Mouse (Mus musculus): ENCODE data around the gene Gm9507. TPM values are rescaled to one million over a fixed set of nuclear protein-coding genes. Genes with fewer than 3 reads are reported as not detected.

Gm9507 gene
- not detected in 2 replicates for polyA plus RNA-seq (2012)

DNA sequence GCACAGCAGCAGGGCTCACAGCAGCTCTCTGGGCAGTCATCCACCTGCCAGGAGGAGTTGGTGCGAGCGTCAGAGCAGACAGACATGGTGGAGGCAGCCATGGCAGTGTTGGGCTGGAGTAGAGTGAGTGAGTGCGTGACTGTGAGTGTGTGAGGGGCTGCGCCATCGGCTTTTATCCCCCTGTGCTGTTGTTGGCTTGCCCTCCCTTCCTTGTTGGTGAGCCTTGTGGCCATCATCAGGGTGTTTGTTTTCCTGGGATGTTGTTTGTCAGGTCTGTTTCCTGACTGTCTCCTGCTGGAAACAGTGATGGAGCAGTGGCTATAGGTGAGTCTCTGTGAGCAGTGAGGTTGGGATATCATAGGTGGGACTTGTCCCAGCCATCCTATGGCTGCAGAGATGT lies at the start of gene Gm9507:
TSS of gene Gm9507 (minus strand) at position 101 of the 400 bp plus-strand sequence.
- H3K4me3 ChIP-seq (replicated peaks) = no peak within 1 kb of the TSS

DNA sequence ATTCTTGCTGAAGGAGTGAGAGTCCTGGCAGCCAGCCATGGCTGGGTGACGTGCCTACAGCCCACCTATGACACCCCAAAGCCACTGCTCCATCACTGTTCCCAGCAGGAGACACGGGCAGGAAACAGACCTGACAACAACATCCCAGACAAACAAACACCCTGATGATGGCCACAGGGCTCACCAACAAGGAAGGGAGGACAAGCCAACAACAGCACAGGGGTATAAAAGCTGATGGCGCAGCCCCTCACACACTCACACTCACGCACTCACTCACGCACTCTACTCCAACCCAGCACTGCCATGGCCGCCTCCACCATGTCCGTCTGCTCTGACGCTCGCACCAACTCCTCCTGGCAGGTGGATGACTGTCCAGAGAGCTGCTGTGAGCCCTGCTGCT lies 40.9 kb upstream of the Gm9507 start, which contains the start of gene Gm10318:
TSS of gene Gm10318 (plus strand) at position 301 of the 400 bp plus-strand sequence.
- TF ChIP-seq GATA1 (IDR thresholded peaks at IDR 0.05; ENCODE audit: low read length) (no peak), TAL1 (IDR thresholded peaks at IDR 0.05; ENCODE audit: low read length) (no peak)
- Histone ChIP-seq H3K9me3 (ENCODE audit: control insufficient read depth, low read length) (peaks cover under 1% of the 10 kb centered on the region), H3K27me3 (ENCODE audit: control insufficient read depth) (no peaks in the 10 kb centered on the region), H3K36me3 (ENCODE audit: control insufficient read depth) (no peaks in the 10 kb centered on the region), H3K4me1 (ENCODE audit: control insufficient read depth) (no peaks in the 10 kb centered on the region), H3K4me3 (replicated peaks) (no peak within 1 kb of the TSS)

More for the DNA sequence above, at the start of gene Gm9507:
- Histone ChIP-seq H3K36me3 (ENCODE audit: control insufficient read depth) (no peaks in the 10 kb centered on the region), H3K4me1 (ENCODE audit: control insufficient read depth) (no peaks in the 10 kb centered on the region), H3K27me3 (ENCODE audit: control insufficient read depth) (no peaks in the 10 kb centered on the region), H3K9me3 (ENCODE audit: control insufficient read depth, low read length) (no peaks in the 10 kb centered on the region; the same call in 1 of the 2 replicates)
- TF ChIP-seq TAL1 (IDR thresholded peaks at IDR 0.05; ENCODE audit: low read length) (no peak), GATA1 (IDR thresholded peaks at IDR 0.05; ENCODE audit: low read length) (no peak)

DNA sequence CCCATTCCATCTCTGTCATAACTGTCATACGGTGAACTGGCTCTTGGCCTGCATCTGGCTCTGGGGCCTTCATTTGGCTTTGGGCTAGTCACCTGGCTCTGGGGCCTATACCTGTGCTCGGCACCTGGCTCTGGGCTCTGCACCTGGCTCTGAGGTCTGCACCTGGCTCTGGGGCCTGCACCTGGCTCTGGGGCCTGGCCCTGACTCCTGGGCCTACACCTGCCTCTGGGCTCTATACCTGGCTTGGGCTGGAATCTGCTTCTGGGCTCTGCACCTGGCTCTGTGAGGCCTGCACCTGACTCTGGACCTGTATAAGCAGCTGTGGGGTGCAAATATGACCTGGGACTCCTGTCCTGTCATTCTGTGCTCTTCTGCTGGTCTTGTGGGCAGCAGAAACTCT lies 35.9 kb upstream of the Gm9507 start:
- no peak overlapping the region for H3K4me3 ChIP-seq (replicated peaks)
- no peaks in the 10 kb centered on the region for H3K36me3 ChIP-seq (ENCODE audit: control insufficient read depth)
- no peaks in the 10 kb centered on the region; the same call in 1 of the 2 replicates for H3K9me3 ChIP-seq (ENCODE audit: control insufficient read depth, low read length)
- no peaks in the 10 kb centered on the region for H3K27me3 ChIP-seq (ENCODE audit: control insufficient read depth)
- no peaks in the 10 kb centered on the region for H3K4me1 ChIP-seq (ENCODE audit: control insufficient read depth)
- TF ChIP-seq TAL1 (IDR thresholded peaks at IDR 0.05; ENCODE audit: low read length) (no peak), GATA1 (IDR thresholded peaks at IDR 0.05; ENCODE audit: low read length) (no peak)

DNA sequence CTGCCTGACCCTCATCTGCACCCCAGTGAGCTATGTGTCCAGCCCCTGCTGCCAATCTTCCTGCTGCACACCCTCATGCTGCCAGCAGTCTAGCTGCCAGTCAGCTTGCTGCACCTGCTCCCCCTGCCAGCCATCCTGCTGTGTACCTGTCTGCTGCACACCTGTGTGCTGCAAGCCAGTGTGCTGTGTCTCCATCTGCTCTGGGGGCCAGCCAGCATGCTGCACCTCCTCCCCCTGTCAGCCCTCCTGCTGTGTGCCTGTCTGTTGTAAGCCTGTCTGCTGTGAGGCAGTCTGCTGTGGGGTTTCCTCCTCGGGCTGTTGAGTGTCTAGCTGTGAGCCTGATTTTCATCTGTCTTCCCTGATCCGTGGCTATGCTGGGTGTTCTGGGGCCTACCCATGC lies 35.3 kb upstream of the Gm9507 start:
- Histone ChIP-seq H3K9me3 (ENCODE audit: control insufficient read depth, low read length) (no peaks in the 10 kb centered on the region; the same call in 1 of the 2 replicates), H3K36me3 (ENCODE audit: control insufficient read depth) (no peaks in the 10 kb centered on the region), H3K4me3 (replicated peaks) (no peak overlapping the region), H3K4me1 (ENCODE audit: control insufficient read depth) (no peaks in the 10 kb centered on the region), H3K27me3 (ENCODE audit: control insufficient read depth) (no peaks in the 10 kb centered on the region)
- TF ChIP-seq GATA1 (IDR thresholded peaks at IDR 0.05; ENCODE audit: low read length) (no peak), TAL1 (IDR thresholded peaks at IDR 0.05; ENCODE audit: low read length) (no peak)

DNA sequence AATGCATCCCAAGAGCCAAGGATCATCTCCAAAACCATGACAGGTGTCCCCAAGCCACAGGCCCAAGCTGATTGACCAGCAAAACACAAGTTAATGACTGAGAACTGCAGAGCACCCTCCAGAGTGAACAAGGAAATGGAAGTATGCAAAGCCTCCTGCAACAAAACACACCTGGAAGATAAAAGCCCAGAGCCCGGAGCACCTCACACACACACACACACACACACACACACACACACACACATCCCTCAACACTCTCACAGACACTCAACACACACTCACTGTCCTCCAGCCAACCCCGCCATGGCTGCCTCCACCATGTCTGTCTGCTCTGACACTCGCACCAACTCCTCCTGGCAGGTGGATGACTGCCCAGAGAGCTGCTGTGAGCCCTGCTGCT lies 34.9 kb upstream of the Gm9507 start, which contains the start of gene Gm36176:
TSS of gene Gm36176 (plus strand) at position 301 of the 400 bp plus-strand sequence.
- Histone ChIP-seq H3K4me3 (replicated peaks) (no peak within 1 kb of the TSS), H3K9me3 (ENCODE audit: control insufficient read depth, low read length) (no peaks in the 10 kb centered on the region; the same call in 1 of the 2 replicates), H3K4me1 (ENCODE audit: control insufficient read depth) (no peaks in the 10 kb centered on the region), H3K27me3 (ENCODE audit: control insufficient read depth) (no peaks in the 10 kb centered on the region), H3K36me3 (ENCODE audit: control insufficient read depth) (no peaks in the 10 kb centered on the region)
- TF ChIP-seq GATA1 (IDR thresholded peaks at IDR 0.05; ENCODE audit: low read length) = no peak
- no peak for TF ChIP-seq TAL1 (IDR thresholded peaks at IDR 0.05; ENCODE audit: low read length)

DNA sequence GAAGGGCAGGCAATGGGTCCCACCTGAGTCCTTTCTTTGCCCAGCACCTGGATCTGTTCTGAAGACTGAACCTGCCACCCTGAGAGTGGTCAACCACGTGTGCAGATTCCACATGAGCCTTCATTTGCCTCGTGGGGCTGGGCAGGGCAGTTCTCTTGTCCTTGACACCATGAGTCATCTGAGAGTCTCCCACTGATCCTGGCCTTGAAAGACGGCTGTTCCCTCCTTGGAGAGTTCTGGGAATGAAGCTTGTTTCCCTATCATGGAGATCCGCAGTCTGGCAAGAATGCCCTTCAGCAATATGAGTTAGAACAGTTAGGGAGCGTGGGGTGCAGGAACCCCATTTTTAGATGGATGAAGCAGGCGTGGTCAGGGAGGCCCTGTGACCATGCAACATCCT lies 27.4 kb upstream of the Gm9507 start:
- Histone ChIP-seq H3K36me3 (ENCODE audit: control insufficient read depth) (no peaks in the 10 kb centered on the region), H3K27me3 (ENCODE audit: control insufficient read depth) (no peaks in the 10 kb centered on the region), H3K9me3 (ENCODE audit: control insufficient read depth, low read length) (peaks cover 2% of the 10 kb centered on the region; the same call in 1 of the 2 replicates), H3K4me3 (replicated peaks) (no peak overlapping the region), H3K4me1 (ENCODE audit: control insufficient read depth) (no peaks in the 10 kb centered on the region)
- TF ChIP-seq TAL1 (IDR thresholded peaks at IDR 0.05; ENCODE audit: low read length) (no peak), GATA1 (IDR thresholded peaks at IDR 0.05; ENCODE audit: low read length) (no peak)

DNA sequence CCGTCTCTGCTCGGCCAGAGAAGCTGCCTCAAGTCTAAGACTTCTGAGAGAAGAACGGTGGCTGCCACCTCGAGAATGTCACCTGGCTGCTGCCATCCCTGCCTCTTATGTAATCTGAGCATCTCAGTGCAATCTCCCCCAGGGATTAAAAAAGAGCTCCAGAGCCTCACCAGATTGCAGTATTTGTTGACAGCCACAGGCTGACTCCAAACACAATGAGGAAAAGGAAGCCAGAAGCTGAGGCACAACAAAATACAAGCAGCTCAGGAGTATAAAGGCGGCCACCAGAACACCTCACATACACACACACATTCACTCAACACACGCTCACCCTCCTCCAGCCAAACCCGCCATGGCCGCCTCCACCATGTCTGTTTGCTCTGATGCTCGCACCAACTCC lies 24.0 kb upstream of the Gm9507 start, which contains the start of gene Krtap10-10:
TSS of gene Krtap10-10 (plus strand) at position 301 of the 400 bp plus-strand sequence.
- no peaks in the 10 kb centered on the region for H3K9me3 ChIP-seq (ENCODE audit: control insufficient read depth, low read length)
- H3K36me3 ChIP-seq (ENCODE audit: control insufficient read depth) = no peaks in the 10 kb centered on the region
- H3K4me1 ChIP-seq (ENCODE audit: control insufficient read depth) = no peaks in the 10 kb centered on the region
- TF ChIP-seq TAL1 (IDR thresholded peaks at IDR 0.05; ENCODE audit: low read length) (no peak), GATA1 (IDR thresholded peaks at IDR 0.05; ENCODE audit: low read length) (no peak)
- H3K4me3 ChIP-seq (replicated peaks) = no peak within 1 kb of the TSS
- H3K27me3 ChIP-seq (ENCODE audit: control insufficient read depth) = no peaks in the 10 kb centered on the region

DNA sequence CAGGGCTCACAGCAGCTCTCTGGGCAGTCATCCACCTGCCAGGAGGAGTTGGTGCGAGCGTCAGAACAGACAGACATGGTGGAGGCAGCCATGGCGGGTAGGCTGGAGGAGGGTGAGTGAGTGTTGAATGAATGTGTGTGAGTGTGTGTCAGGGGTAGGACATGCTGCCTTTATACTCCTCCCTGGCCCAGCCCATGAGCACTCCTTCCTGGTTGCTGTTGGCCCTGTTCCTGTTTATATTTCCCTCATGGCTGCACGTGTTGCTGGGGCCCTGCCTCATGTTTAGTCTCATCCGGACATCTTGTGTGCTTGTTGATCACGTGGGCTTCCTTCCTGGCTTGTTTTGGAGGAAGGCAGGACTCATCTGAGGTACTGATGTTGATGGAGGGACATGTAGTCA lies 15.3 kb upstream of the Gm9507 start, which contains the start of gene Krtap10-4:
TSS of gene Krtap10-4 (minus strand) at position 145 of the 400 bp plus-strand sequence.
- H3K36me3 ChIP-seq (ENCODE audit: control insufficient read depth) = no peaks in the 10 kb centered on the region
- no peaks in the 10 kb centered on the region; the same call in 1 of the 2 replicates for H3K9me3 ChIP-seq (ENCODE audit: control insufficient read depth, low read length)
- H3K4me3 ChIP-seq (replicated peaks) = no peak within 1 kb of the TSS
- H3K4me1 ChIP-seq (ENCODE audit: control insufficient read depth) = no peaks in the 10 kb centered on the region
- H3K27me3 ChIP-seq (ENCODE audit: control insufficient read depth) = no peaks in the 10 kb centered on the region
- TF ChIP-seq GATA1 (IDR thresholded peaks at IDR 0.05; ENCODE audit: low read length) (no peak), TAL1 (IDR thresholded peaks at IDR 0.05; ENCODE audit: low read length) (no peak)

DNA sequence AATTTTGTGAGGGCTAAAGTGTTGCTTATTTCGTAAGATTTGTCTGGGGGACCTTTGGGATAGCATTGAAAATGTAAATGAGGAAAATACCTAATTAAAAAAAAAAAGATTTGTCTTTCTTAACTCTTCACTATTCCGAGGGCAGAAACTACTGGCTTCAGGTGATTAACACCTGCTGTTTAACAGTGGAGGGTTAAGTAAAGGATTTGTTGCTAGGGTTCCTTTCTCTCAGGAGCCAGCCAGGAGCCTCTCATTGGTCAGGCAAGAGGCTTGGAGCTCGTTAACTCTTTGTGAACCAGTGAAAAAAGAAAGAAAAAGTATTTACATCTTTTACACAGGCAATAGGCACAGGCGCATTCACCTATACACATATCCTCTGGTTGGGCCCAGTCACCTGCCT lies 7.6 kb upstream of the Gm9507 start:
- Histone ChIP-seq H3K4me3 (replicated peaks) (no peak overlapping the region), H3K9me3 (ENCODE audit: control insufficient read depth, low read length) (no peaks in the 10 kb centered on the region; the same call in 1 of the 2 replicates), H3K27me3 (ENCODE audit: control insufficient read depth) (no peaks in the 10 kb centered on the region), H3K36me3 (ENCODE audit: control insufficient read depth) (no peaks in the 10 kb centered on the region), H3K4me1 (ENCODE audit: control insufficient read depth) (no peaks in the 10 kb centered on the region)
- TF ChIP-seq GATA1 (IDR thresholded peaks at IDR 0.05; ENCODE audit: low read length) (no peak), TAL1 (IDR thresholded peaks at IDR 0.05; ENCODE audit: low read length) (no peak)
